Mouse (Mus musculus): ENCODE measurements around the gene Rreb1. TPM values are rescaled to one million over a fixed set of nuclear protein-coding genes. Genes with fewer than 3 reads are reported as not detected.

The Rreb1 gene
- polyA plus RNA-seq, 1 experiment from 2014 or later, result 6.3 TPM

DNA sequence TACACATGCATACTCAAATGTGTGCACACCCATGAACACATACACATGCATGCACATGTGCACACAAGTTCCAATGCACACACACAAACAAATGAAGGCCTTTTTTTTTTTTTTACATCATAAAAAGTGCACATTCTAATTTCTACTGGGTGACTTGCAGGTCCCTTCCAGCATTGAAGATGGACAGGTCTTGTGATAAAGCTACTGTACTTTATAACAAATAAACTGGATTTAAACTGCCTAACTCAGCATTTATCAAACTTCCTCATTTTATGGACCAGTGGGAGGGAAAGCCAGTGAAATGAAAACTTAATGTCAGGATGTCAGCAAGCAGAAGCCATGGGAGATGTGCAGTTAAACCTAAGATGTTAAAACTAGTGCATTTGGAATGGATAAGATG is 1.5 kb upstream of the Rreb1 start:
- no peaks in the 10 kb centered on the region for H3K9me3 ChIP-seq (ENCODE audit: control insufficient read depth, low read length)
- no peak overlapping the region for H3K9ac ChIP-seq (ENCODE audit: low read length)
- H3K4me1 ChIP-seq (replicated peaks; ENCODE audit: control insufficient read depth, insufficient read depth, low read length), result peaks cover 5% of the 10 kb centered on the region; the same call in 1 of the 2 replicates
- ATAC-seq (replicated peaks; ENCODE audit: low FRiP score), result no peak
- no peaks in the 10 kb centered on the region for H3K36me3 ChIP-seq (ENCODE audit: control insufficient read depth, insufficient read depth, low read length)
- no peak overlapping the region for H3K27ac ChIP-seq (ENCODE audit: low read depth, low read length)
- no peak for DNase-seq (ENCODE audit: low spot score)
- H3K4me3 ChIP-seq (ENCODE audit: low read depth, low read length), result no peak overlapping the region
- H3K4me2 ChIP-seq (ENCODE audit: low read depth, low read length, severe bottlenecking), result no peak overlapping the region
- peaks cover 33% of the 10 kb centered on the region for H3K27me3 ChIP-seq (ENCODE audit: control insufficient read depth, insufficient read depth, low read length)

DNA sequence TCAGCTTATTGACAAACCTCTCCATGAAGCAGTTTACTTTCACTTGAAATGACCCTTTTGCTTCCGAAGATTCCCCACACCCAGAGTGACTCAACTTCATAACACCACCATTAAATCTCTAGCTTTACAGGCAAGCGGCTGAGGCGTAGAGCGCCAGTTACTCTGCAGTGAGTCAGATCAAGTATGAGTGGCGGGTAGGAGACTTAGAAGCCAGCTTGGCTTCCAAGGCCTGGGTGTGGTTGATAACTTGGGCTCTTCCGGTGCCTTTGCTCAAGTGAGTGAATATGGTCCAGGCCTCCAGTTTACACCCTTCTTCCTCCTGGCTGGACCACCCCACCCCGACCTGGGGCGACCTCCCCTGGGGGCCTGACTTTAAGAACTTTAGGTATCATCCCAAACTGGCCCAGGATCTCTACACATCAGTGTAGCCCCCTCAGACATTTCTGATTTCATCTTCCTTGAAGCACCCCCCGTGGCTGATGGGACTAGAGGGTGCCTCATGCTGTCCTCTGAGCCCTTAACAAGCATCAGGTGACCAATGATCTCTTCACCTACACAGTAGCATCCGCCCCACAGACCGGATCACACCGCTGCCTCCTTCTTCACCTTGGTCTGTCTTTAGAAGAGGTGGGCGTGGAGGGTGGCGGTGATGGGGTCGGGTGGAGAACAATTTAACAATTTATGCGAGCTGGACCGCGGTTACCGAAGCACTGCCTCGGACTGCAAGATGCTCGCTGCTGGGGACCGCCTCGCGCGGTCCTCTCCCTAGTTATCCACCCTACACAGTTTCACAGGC is 651 bp upstream of the Rreb1 start:
- Histone ChIP-seq H3K9me3 (ENCODE audit: control insufficient read depth, low read length) (no peaks in the 10 kb centered on the region), H3K4me2 (ENCODE audit: low read depth, low read length, severe bottlenecking) (peak overlapping the region; percentile 100), H3K4me1 (replicated peaks; ENCODE audit: control insufficient read depth, insufficient read depth, low read length) (peaks cover 5% of the 10 kb centered on the region; the same call in 1 of the 2 replicates), H3K36me3 (ENCODE audit: control insufficient read depth, insufficient read depth, low read length) (no peaks in the 10 kb centered on the region), H3K4me3 (ENCODE audit: low read depth, low read length) (peak overlapping the region; percentile 51), H3K9ac (ENCODE audit: low read length) (peak overlapping the region; percentile 56), H3K27me3 (ENCODE audit: control insufficient read depth, insufficient read depth, low read length) (peaks cover 33% of the 10 kb centered on the region), H3K27ac (ENCODE audit: low read depth, low read length) (no peak overlapping the region)
- 15% methylated on average over 25 of the region's 25 CpGs for WGBS
- DNase-seq (ENCODE audit: low spot score) (peak; percentile 55), ATAC-seq (replicated peaks; ENCODE audit: low FRiP score) (no peak)

DNA sequence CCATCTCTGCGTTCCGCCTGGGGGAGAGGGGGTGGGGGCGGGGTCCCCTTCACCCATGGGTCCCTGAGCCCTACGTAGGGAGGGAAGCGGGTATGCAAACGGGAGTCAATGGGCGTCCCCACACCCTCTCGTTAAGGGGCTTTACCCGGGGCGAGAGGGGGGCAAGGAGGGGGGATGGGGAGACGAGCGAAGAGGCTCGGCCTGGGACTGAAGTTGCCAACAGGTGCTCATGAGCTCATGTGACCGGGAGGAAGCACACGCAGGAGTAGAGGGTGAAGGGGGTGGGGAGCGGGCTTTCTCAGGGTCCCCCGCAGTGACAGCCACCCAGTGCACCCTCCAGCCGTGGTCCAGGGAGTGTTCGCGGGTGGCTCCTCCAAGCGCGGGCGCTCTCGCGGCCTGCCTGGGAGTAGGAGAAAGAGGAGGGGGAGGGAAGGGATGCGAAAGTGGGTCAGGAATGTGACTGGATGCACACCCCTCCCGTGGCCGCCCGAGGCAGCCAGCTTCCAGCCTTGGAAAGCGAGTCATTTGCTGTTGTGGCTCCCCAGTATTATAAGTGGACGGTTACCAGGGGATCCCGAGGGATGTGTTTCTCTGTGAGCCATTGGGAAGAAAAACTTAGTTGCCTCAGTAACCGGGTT is 513 bp downstream of the Rreb1 start:
- peak overlapping the region; percentile 51 for H3K4me3 ChIP-seq (ENCODE audit: low read depth, low read length)
- peak; percentile 79 for ATAC-seq (replicated peaks; ENCODE audit: low FRiP score)
- H3K4me2 ChIP-seq (ENCODE audit: low read depth, low read length, severe bottlenecking), result peak overlapping the region; percentile 100
- no peaks in the 10 kb centered on the region for H3K36me3 ChIP-seq (ENCODE audit: control insufficient read depth, insufficient read depth, low read length)
- H3K27me3 ChIP-seq (ENCODE audit: control insufficient read depth, insufficient read depth, low read length), result peaks cover 33% of the 10 kb centered on the region
- WGBS, result under 1% methylated on average over 32 of the region's 33 CpGs
- DNase-seq (ENCODE audit: low spot score), result peak; percentile 67
- peaks cover 5% of the 10 kb centered on the region; the same call in 1 of the 2 replicates for H3K4me1 ChIP-seq (replicated peaks; ENCODE audit: control insufficient read depth, insufficient read depth, low read length)
- peak overlapping the region; percentile 56 for H3K9ac ChIP-seq (ENCODE audit: low read length)
- no peaks in the 10 kb centered on the region for H3K9me3 ChIP-seq (ENCODE audit: control insufficient read depth, low read length)
- H3K27ac ChIP-seq (ENCODE audit: low read depth, low read length), result no peak overlapping the region

DNA sequence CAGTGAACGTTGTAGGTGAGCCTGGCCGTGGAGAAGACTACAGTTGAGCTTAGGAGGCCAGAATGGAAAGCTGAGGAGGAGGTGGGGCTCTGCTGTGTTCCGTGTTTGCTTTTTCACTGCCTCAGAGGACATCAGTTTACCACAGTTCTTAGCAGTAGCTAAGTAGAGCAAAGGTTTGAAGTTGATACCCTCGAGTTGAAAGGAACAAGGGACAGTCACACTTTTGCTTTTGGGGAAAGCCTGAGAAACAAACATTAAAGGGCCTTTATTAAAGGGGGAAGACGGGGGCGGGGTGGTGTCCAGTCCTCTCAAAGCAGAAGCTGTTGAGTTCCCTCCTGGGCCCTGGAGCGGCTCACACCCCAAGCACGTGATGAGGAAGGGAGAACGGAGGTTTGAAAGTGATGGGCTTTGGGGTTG is 1.1 kb downstream of the Rreb1 start:
- 0 out of 2 replicates have a peak, but pooled peaks have one; percentile 4 for ATAC-seq (replicated peaks; ENCODE audit: low FRiP score)
- H3K4me3 ChIP-seq (ENCODE audit: low read depth, low read length), result peak overlapping the region; percentile 51
- no peak overlapping the region for H3K9ac ChIP-seq (ENCODE audit: low read length)
- H3K4me2 ChIP-seq (ENCODE audit: low read depth, low read length, severe bottlenecking), result peak overlapping the region; percentile 100
- DNase-seq (ENCODE audit: low spot score), result no peak
- no peak overlapping the region for H3K27ac ChIP-seq (ENCODE audit: low read depth, low read length)
- H3K4me1 ChIP-seq (replicated peaks; ENCODE audit: control insufficient read depth, insufficient read depth, low read length), result peaks cover 5% of the 10 kb centered on the region; the same call in 1 of the 2 replicates
- peaks cover 33% of the 10 kb centered on the region for H3K27me3 ChIP-seq (ENCODE audit: control insufficient read depth, insufficient read depth, low read length)
- H3K36me3 ChIP-seq (ENCODE audit: control insufficient read depth, insufficient read depth, low read length), result no peaks in the 10 kb centered on the region
- under 1% methylated on average over 9 of the region's 9 CpGs for WGBS
- H3K9me3 ChIP-seq (ENCODE audit: control insufficient read depth, low read length), result no peaks in the 10 kb centered on the region

DNA sequence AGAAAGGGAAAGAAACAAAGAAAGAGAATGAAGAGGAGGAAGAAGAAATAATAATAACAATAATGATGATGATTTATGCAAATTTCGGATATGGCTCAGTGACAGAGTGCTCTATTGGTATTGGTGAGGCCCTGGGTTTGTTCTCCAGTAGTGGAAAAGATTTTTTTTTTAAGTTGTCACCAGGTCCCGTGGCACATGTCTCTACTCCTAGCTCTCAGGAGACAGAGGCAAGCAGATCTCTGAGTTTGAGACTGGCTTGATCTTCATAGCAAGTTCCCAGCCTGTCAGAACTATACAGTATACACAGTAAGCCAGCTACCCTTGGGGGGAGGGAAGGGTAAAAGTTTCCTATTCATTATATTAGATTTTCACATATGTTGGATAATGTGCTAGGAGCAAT is 3.4 kb downstream of the Rreb1 start:
- 72% methylated on average over 2 of the region's 2 CpGs for WGBS
- Histone ChIP-seq H3K4me1 (replicated peaks; ENCODE audit: control insufficient read depth, insufficient read depth, low read length) (peaks cover 5% of the 10 kb centered on the region; the same call in 1 of the 2 replicates), H3K4me3 (ENCODE audit: low read depth, low read length) (no peak overlapping the region), H3K4me2 (ENCODE audit: low read depth, low read length, severe bottlenecking) (no peak overlapping the region), H3K9me3 (ENCODE audit: control insufficient read depth, low read length) (no peaks in the 10 kb centered on the region), H3K9ac (ENCODE audit: low read length) (no peak overlapping the region), H3K36me3 (ENCODE audit: control insufficient read depth, insufficient read depth, low read length) (no peaks in the 10 kb centered on the region), H3K27ac (ENCODE audit: low read depth, low read length) (no peak overlapping the region), H3K27me3 (ENCODE audit: control insufficient read depth, insufficient read depth, low read length) (peaks cover 31% of the 10 kb centered on the region)
- DNase-seq (ENCODE audit: low spot score) (no peak), ATAC-seq (replicated peaks; ENCODE audit: low FRiP score) (no peak)

DNA sequence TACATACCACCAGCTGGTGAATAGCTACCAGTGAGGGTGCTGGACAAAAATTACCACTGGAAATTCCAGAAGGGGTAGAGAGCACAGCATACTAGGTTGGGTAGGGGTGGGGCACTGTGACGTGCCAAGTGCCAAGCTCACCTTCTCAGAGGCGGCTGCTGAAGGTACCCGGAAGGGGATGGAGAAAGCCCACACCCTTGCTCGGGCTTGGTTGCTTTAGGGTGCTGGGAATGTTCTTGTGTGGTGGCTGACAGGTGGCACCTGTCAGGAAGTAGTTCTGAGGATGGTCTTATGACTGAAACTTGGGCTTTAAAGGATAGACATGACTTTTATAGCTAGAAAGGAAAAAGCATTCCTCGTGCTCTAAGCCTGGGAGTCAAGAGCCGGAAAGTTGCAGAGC is 3.9 kb downstream of the Rreb1 start:
- no peak for ATAC-seq (replicated peaks; ENCODE audit: low FRiP score)
- Histone ChIP-seq H3K4me2 (ENCODE audit: low read depth, low read length, severe bottlenecking) (no peak overlapping the region), H3K36me3 (ENCODE audit: control insufficient read depth, insufficient read depth, low read length) (no peaks in the 10 kb centered on the region), H3K9me3 (ENCODE audit: control insufficient read depth, low read length) (no peaks in the 10 kb centered on the region), H3K9ac (ENCODE audit: low read length) (no peak overlapping the region), H3K4me3 (ENCODE audit: low read depth, low read length) (no peak overlapping the region), H3K4me1 (replicated peaks; ENCODE audit: control insufficient read depth, insufficient read depth, low read length) (peaks cover 5% of the 10 kb centered on the region; the same call in 1 of the 2 replicates), H3K27me3 (ENCODE audit: control insufficient read depth, insufficient read depth, low read length) (peaks cover 25% of the 10 kb centered on the region), H3K27ac (ENCODE audit: low read depth, low read length) (no peak overlapping the region)
- WGBS, result 88% methylated on average over 6 of the region's 6 CpGs
- DNase-seq (ENCODE audit: low spot score), result no peak

DNA sequence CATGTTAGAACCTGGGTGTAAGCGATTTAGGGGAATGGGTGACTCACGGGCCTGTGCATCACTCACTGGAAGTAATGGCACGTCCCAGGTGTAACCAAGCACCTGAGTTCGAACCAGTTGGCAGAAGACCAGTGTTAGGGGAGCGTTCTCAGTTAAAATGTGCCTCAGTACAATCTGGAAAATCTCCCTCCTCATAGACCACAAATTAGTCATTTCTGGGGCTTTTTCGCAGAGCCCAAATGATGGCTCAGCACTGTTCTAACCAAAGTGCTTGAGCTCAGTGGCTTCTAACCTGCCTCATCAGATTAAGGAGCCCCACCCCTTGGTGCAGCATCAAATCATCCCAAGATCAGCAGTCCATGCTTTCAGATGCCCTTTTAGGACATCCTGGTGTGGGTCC is 5.5 kb downstream of the Rreb1 start:
- ATAC-seq (replicated peaks; ENCODE audit: low FRiP score), result no peak
- Histone ChIP-seq H3K9me3 (ENCODE audit: control insufficient read depth, low read length) (no peaks in the 10 kb centered on the region), H3K4me1 (replicated peaks; ENCODE audit: control insufficient read depth, insufficient read depth, low read length) (no peaks in the 10 kb centered on the region; the same call in 1 of the 2 replicates), H3K36me3 (ENCODE audit: control insufficient read depth, insufficient read depth, low read length) (no peaks in the 10 kb centered on the region), H3K4me2 (ENCODE audit: low read depth, low read length, severe bottlenecking) (no peak overlapping the region), H3K4me3 (ENCODE audit: low read depth, low read length) (no peak overlapping the region), H3K27me3 (ENCODE audit: control insufficient read depth, insufficient read depth, low read length) (peaks cover 10% of the 10 kb centered on the region; the same call in 1 of the 2 replicates), H3K27ac (ENCODE audit: low read depth, low read length) (no peak overlapping the region), H3K9ac (ENCODE audit: low read length) (no peak overlapping the region)
- no peak for DNase-seq (ENCODE audit: low spot score)
- WGBS, result 92% methylated on average over 6 of the region's 6 CpGs

DNA sequence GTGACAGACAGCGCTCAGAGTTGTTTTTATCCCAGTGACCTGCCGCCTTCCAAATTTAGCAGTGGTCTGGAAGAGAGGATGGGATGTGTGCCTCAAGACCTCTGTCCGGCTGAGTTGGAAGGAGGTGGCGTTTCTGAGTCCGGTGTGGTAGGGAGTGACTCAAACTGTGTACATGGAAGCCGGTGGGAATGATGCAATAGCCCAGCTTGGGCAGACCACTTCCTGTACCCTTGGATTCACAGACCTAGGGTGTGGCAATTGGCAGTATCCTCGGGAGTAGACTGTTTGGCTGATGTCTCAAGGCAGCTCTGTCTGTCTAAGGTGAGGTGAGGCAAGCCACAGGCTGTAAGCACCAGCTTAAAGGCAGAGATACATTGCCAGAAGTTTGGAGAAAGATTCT is 6.0 kb downstream of the Rreb1 start:
- H3K27me3 ChIP-seq (ENCODE audit: control insufficient read depth, insufficient read depth, low read length), result peaks cover 8% of the 10 kb centered on the region; the same call in 1 of the 2 replicates
- no peak for DNase-seq (ENCODE audit: low spot score)
- WGBS, result 85% methylated on average over 7 of the region's 7 CpGs
- H3K27ac ChIP-seq (ENCODE audit: low read depth, low read length), result no peak overlapping the region
- no peak overlapping the region for H3K4me2 ChIP-seq (ENCODE audit: low read depth, low read length, severe bottlenecking)
- no peaks in the 10 kb centered on the region for H3K36me3 ChIP-seq (ENCODE audit: control insufficient read depth, insufficient read depth, low read length)
- ATAC-seq (replicated peaks; ENCODE audit: low FRiP score), result no peak
- no peaks in the 10 kb centered on the region for H3K9me3 ChIP-seq (ENCODE audit: control insufficient read depth, low read length)
- H3K4me1 ChIP-seq (replicated peaks; ENCODE audit: control insufficient read depth, insufficient read depth, low read length), result no peaks in the 10 kb centered on the region
- H3K9ac ChIP-seq (ENCODE audit: low read length), result no peak overlapping the region
- no peak overlapping the region for H3K4me3 ChIP-seq (ENCODE audit: low read depth, low read length)
